Mouse (Mus musculus) central nervous system, embryonic 14 days (tissue): ENCODE measurements around the gene Vmn2r100. TPM values are rescaled to one million over a fixed set of nuclear protein-coding genes. Genes with fewer than 3 reads are reported as not detected.

Source experiments
- polyA plus RNA-seq: library from polyadenylated mRNA; depleted of rRNA; stranded (reverse); fragments of >200 nt; gene quantifications from 2 replicates; pipeline ENCODE4 v1.2.3, GENCODE M21; 2012; rRNA removed

Gene Vmn2r100
- polyA plus RNA-seq = not detected in 2 replicates

GRCm38 (mm10) chr17:19504432-19504831, at the start of gene Vmn2r100:
Vmn2r100 (plus strand) TSS chr17:19504732.

GRCm38 (mm10) chr17:19576927-19577326, 72.4 kb downstream of the Vmn2r100 start, which contains the start of gene Vmn2r101:
Vmn2r101 (plus strand) TSS chr17:19577227.

Other genes starting within 250 kb of the Vmn2r100 start
- gene Vmn2r99, start 142.8 kb upstream of the Vmn2r100 start, polyA plus RNA-seq = not detected in 2 replicates
- not detected in 2 replicates for gene Vmn2r101, start 72.5 kb downstream of the Vmn2r100 start, polyA plus RNA-seq
- not detected in 2 replicates for gene Vmn2r102, start 155.6 kb downstream of the Vmn2r100 start, polyA plus RNA-seq